Mouse (Mus musculus): ENCODE results near the gene Plcg2.

DNA sequence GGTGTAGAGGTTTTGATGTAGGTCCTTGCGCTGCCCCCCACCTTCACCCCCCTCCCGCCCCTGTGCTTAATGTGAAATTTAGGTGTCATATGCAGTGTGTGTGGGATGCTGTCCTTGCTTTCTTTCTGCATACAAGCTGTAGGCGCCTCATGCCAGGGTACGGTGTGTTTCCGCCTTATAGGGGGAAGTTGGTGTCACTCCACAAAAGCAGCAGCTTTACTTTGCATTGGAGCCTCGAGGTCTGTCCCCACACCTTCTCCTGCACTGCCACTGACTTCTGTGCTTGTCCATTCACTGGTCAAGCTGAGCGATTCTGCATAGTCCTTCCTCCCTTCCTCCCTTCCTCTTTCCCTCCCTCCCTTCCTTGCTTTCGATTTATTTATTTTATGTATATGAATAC lies 9.6 kb downstream of the Plcg2 start:
- TF ChIP-seq CTCF (IDR thresholded peaks at IDR 0.05; ENCODE audit: low read depth, low read length): no peak
- TF ChIP-seq TAL1 (conservative IDR thresholded peaks at IDR 0.05; ENCODE audit: low read depth, low read length): no peak
- no peak for TF ChIP-seq GATA1 (IDR thresholded peaks at IDR 0.05; ENCODE audit: borderline replicate concordance, low read length)
- no peak for TF ChIP-seq POLR2AphosphoS5 (IDR thresholded peaks at IDR 0.05; ENCODE audit: insufficient replicate concordance, low read depth, low read length)

Data from G1E (cell line).